Mouse (Mus musculus) kidney, adult 10 weeks (tissue): ENCODE data around the gene Tmem198b. TPM values are rescaled to one million over a fixed set of nuclear protein-coding genes. Genes with fewer than 3 reads are reported as not detected.

Experiments used
- polyA plus RNA-seq: library from polyadenylated mRNA; stranded (reverse); fragments of 350-450 nt; fragmentation: Illumina TruSeq; extraction: RNeasy Lipid Tissue Mini Kit (QIAGEN cat#74804); gene quantifications from one replicate; pipeline ENCODE4 v1.2.3, GENCODE M21; 2014; ENCODE audit warnings: low read depth, low replicate concordance

The Tmem198b gene
- 2.6 TPM for polyA plus RNA-seq

GRCm38 (mm10) chr10:128804271-128805091, at the start of gene Tmem198b:
Tmem198b (minus strand) TSS chr10:128804370.

GRCm38 (mm10) chr10:128821358-128822056, 17.3 kb upstream of the Tmem198b start, which contains the start of gene Ormdl2:
Ormdl2 (minus strand) TSS chr10:128821645.

GRCm38 (mm10) chr10:128817033-128817432, 12.9 kb upstream of the Tmem198b start, which contains the start of gene Sarnp:
Sarnp (plus strand) TSS chr10:128817333.

GRCm38 (mm10) chr10:128803771-128804270, 349 bp downstream of the Tmem198b start, which contains the start of gene Dnajc14:
Dnajc14 (plus strand) TSS chr10:128804062.

GRCm38 (mm10) chr10:128790398-128791124, 13.6 kb downstream of the Tmem198b start, which contains the start of gene Mmp19:
Mmp19 (plus strand) TSS chr10:128790910.

Other genes starting within 250 kb of the Tmem198b start
- gene Pa2g4, start 238.4 kb downstream of the Tmem198b start, polyA plus RNA-seq, result 69.1 TPM
- gene Erbb3, start 214.7 kb downstream of the Tmem198b start, polyA plus RNA-seq, result 28.2 TPM
- 7.0 TPM for gene Rps26, start 177.6 kb downstream of the Tmem198b start, polyA plus RNA-seq
- 1.1 TPM for gene Ikzf4, start 158.4 kb downstream of the Tmem198b start, polyA plus RNA-seq
- 25.8 TPM for gene Suox, start 130.3 kb downstream of the Tmem198b start, polyA plus RNA-seq
- gene Rab5b, start 108.1 kb downstream of the Tmem198b start, polyA plus RNA-seq, result 128 TPM
- not detected for gene Pmel, start 100.2 kb downstream of the Tmem198b start, polyA plus RNA-seq
- gene Cdk2, start 99.3 kb downstream of the Tmem198b start, polyA plus RNA-seq, result 8.1 TPM
- 8.3 TPM for gene Dgka, start 59.5 kb downstream of the Tmem198b start, polyA plus RNA-seq
- 0.57 TPM for gene Pym1, start 56.5 kb downstream of the Tmem198b start, polyA plus RNA-seq
- 0.36 TPM for gene Mmp19, start 13.5 kb downstream of the Tmem198b start, polyA plus RNA-seq
- 33.2 TPM for gene Dnajc14, start 308 bp downstream of the Tmem198b start, polyA plus RNA-seq
- 248 TPM for gene Sarnp, start 13.0 kb upstream of the Tmem198b start, polyA plus RNA-seq
- gene Ormdl2, start 17.3 kb upstream of the Tmem198b start, polyA plus RNA-seq, result 130 TPM
- 3.1 TPM for gene Gdf11, start 87.3 kb upstream of the Tmem198b start, polyA plus RNA-seq
- gene Cd63, start 96.6 kb upstream of the Tmem198b start, polyA plus RNA-seq, result 1,560 TPM
- gene Rdh5, start 118.5 kb upstream of the Tmem198b start, polyA plus RNA-seq, result 5.7 TPM
- 12.2 TPM for gene Bloc1s1, start 119.7 kb upstream of the Tmem198b start, polyA plus RNA-seq
- 0.85 TPM for gene Itga7, start 129.4 kb upstream of the Tmem198b start, polyA plus RNA-seq
- gene Mettl7b, start 156.6 kb upstream of the Tmem198b start, polyA plus RNA-seq, result 25.7 TPM
- gene Olfr9, start 185.1 kb upstream of the Tmem198b start, polyA plus RNA-seq, result not detected
- gene Olfr763, start 206.4 kb upstream of the Tmem198b start, polyA plus RNA-seq, result not detected
- not detected for gene Olfr764-ps1, start 235.5 kb upstream of the Tmem198b start, polyA plus RNA-seq
- not detected for gene Olfr765, start 245.6 kb upstream of the Tmem198b start, polyA plus RNA-seq